In genomic region chr2:167672212-167672685, GRCm38 (mm10) we compare ENCODE assay signal across 9 mouse cellular contexts. TPM values are rescaled to one million over a fixed set of nuclear protein-coding genes. Genes with fewer than 3 reads are reported as not detected.
DNase-seq lines count a peak whose midpoint lies in the region; ATAC-seq and TF ChIP-seq lines count a peak whose summit lies in the region.
"Had no signal": no experiment of that assay in that cellular context is flagged by ENCODE, and none has a peak within 500 bp of the region (broad histone marks: within the 10 kb centered on the region; RNA-seq: fewer than 3 reads in every experiment).

No protein-coding gene starts in this region.

- 0 out of 2 replicates have a peak, but pooled peaks have one; percentile 21 for ATAC-seq in lung, embryonic 16.5 days (ENCODE audit: low read depth)
- peak; percentile 72 for ATAC-seq in embryonic facial prominence, embryonic 12.5 days (ENCODE audit: insufficient number of reproducible peaks, insufficient read depth, low FRiP score, low TSS enrichment)
- no peak for ATAC-seq in kidney, embryonic 15.5 days (replicated peaks; ENCODE audit: low FRiP score)
- ATAC-seq in monocyte, adult 5-6 weeks (replicated peaks; ENCODE audit: insufficient number of reproducible peaks, low FRiP score, low TSS enrichment, poor library complexity, severe bottlenecking), result 0 out of 2 replicates have a peak, but pooled peaks have one; percentile 21
- no peak for ATAC-seq in activated CD4-positive, CD25-positive, alpha-beta regulatory T cell, adult 4 months

- no peak for DNase-seq in lung, postnatal 14 days
- DNase-seq in cerebellum, adult 2 months, result no peak
- no peak for DNase-seq in cerebellum, adult 8-10 months

- no peak overlapping the region for H3K9ac ChIP-seq in lung, embryonic 16.5 days (ENCODE audit: low read length)
- no peak overlapping the region for H3K9ac ChIP-seq in embryonic facial prominence, embryonic 12.5 days
- H3K9ac ChIP-seq in kidney, embryonic 15.5 days, result no peak overlapping the region

- no peaks in the 10 kb centered on the region for H3K36me3 ChIP-seq in lung, embryonic 16.5 days (ENCODE audit: control insufficient read depth, insufficient read depth, low read length)
- H3K36me3 ChIP-seq in embryonic facial prominence, embryonic 12.5 days, result no peaks in the 10 kb centered on the region
- H3K36me3 ChIP-seq in kidney, embryonic 15.5 days, result no peaks in the 10 kb centered on the region

- H3K27me3 ChIP-seq in lung, embryonic 16.5 days (ENCODE audit: control insufficient read depth, insufficient read depth, low read depth, low read length), result no peaks in the 10 kb centered on the region
- no peaks in the 10 kb centered on the region for H3K27me3 ChIP-seq in embryonic facial prominence, embryonic 12.5 days
- H3K27me3 ChIP-seq in kidney, embryonic 15.5 days, result no peaks in the 10 kb centered on the region
- no peaks in the 10 kb centered on the region for H3K27me3 ChIP-seq in cerebellum, adult 2 months (ENCODE audit: control insufficient read depth, insufficient read depth, low read length)

- 17% methylated on average over 13 of the region's 13 CpGs for WGBS in lung, embryonic 16.5 days
- 25% methylated on average over 13 of the region's 13 CpGs for WGBS in embryonic facial prominence, embryonic 12.5 days
- 35% methylated on average over 13 of the region's 13 CpGs for WGBS in kidney, embryonic 15.5 days
- WGBS in cerebellum, adult 2 months, result 24% methylated on average over 13 of the region's 13 CpGs

- no peaks in the 10 kb centered on the region for H3K4me1 ChIP-seq in lung, embryonic 16.5 days (replicated peaks; ENCODE audit: control insufficient read depth, insufficient read depth, low read length)
- 0 out of 2 replicates have a peak, but pooled peaks cover 4% of the 10 kb centered on the region for H3K4me1 ChIP-seq in embryonic facial prominence, embryonic 12.5 days
- peaks cover 4% of the 10 kb centered on the region for H3K4me1 ChIP-seq in kidney, embryonic 15.5 days
- no peaks in the 10 kb centered on the region for H3K4me1 ChIP-seq in cerebellum, adult 2 months (ENCODE audit: control insufficient read depth, insufficient read depth, low read length)

- H3K9me3 ChIP-seq in lung, embryonic 16.5 days (ENCODE audit: control insufficient read depth, low read length), result no peaks in the 10 kb centered on the region
- H3K9me3 ChIP-seq in embryonic facial prominence, embryonic 12.5 days, result no peaks in the 10 kb centered on the region
- H3K9me3 ChIP-seq in kidney, embryonic 15.5 days (replicated peaks), result no peaks in the 10 kb centered on the region

- no peak for TF ChIP-seq POLR2A in cerebellum, adult 2 months (IDR thresholded peaks at IDR 0.05; ENCODE audit: borderline replicate concordance, insufficient read depth, low read length)

- H3K4me3 ChIP-seq in lung, embryonic 16.5 days (ENCODE audit: low read length), result no peak overlapping the region
- no peak overlapping the region for H3K4me3 ChIP-seq in embryonic facial prominence, embryonic 12.5 days
- H3K4me3 ChIP-seq in kidney, embryonic 15.5 days (replicated peaks), result no peak overlapping the region
- no peak overlapping the region for H3K4me3 ChIP-seq in cerebellum, adult 2 months (replicated peaks; ENCODE audit: insufficient read depth, low read depth, low read length)

- no peak overlapping the region for H3K27ac ChIP-seq in lung, embryonic 16.5 days (ENCODE audit: low read length)
- no peak overlapping the region for H3K27ac ChIP-seq in embryonic facial prominence, embryonic 12.5 days
- H3K27ac ChIP-seq in kidney, embryonic 15.5 days, result no peak overlapping the region
- no peak overlapping the region for H3K27ac ChIP-seq in cerebellum, adult 2 months (ENCODE audit: insufficient read depth, low read length)

- H3K4me2 ChIP-seq in lung, embryonic 16.5 days (ENCODE audit: low read depth, low read length), result no peak overlapping the region
- peak overlapping the region; percentile 21; the same call in 1 of the 2 replicates for H3K4me2 ChIP-seq in embryonic facial prominence, embryonic 12.5 days (replicated peaks)
- peak overlapping the region; percentile 28; the same call in 1 of the 2 replicates for H3K4me2 ChIP-seq in kidney, embryonic 15.5 days

- TF ChIP-seq CTCF in cerebellum, adult 2 months (IDR thresholded peaks at IDR 0.05; ENCODE audit: borderline replicate concordance, insufficient read depth, low read depth, low read length), result no peak

RNA-seq across cellular contexts. Expression of gene Gm20431, which starts 11.0 kb away (rescaled TPM):
- polyA plus RNA-seq in lung, embryonic 16.5 days (2015; fragmentation: Nextera tagmentation; extraction: Ambion mirVana), result 5.6 and 8.4 TPM in 2 replicates
- polyA plus RNA-seq in embryonic facial prominence, embryonic 12.5 days (2016; fragmentation: Nextera tagmentation; extraction: Ambion mirVana), result 10.8 and 16.2 TPM in 2 replicates
- polyA plus RNA-seq in kidney, embryonic 15.5 days (2015; fragmentation: Nextera tagmentation; extraction: Ambion mirVana), result 12.1 and 12.8 TPM in 2 replicates
- total RNA-seq in monocyte, adult 5-6 weeks (2017), result not detected in 3 replicates
- 12.2 and 15.1 TPM in 2 replicates for polyA plus RNA-seq in cerebellum, adult 2 months (2012; rRNA removed)
- polyA plus RNA-seq in activated CD4-positive, CD25-positive, alpha-beta regulatory T cell, adult 4 months (2017; shearing (Covaris generic)), result not detected
- polyA plus RNA-seq: cortical plate, adult 2 months had no signal

RNA-seq across cellular contexts. Expression of gene Cebpb, which starts 16.5 kb away (rescaled TPM):
- 2.4 and 4.1 TPM in 2 replicates for polyA plus RNA-seq in lung, embryonic 16.5 days (2015; fragmentation: Nextera tagmentation; extraction: Ambion mirVana)
- polyA plus RNA-seq in embryonic facial prominence, embryonic 12.5 days (2016; fragmentation: Nextera tagmentation; extraction: Ambion mirVana), result 7.1 and 7.8 TPM in 2 replicates
- 5.1 and 5.7 TPM in 2 replicates for polyA plus RNA-seq in kidney, embryonic 15.5 days (2015; fragmentation: Nextera tagmentation; extraction: Ambion mirVana)
- total RNA-seq in monocyte, adult 5-6 weeks (2017), result 255 to 567 TPM (median 357 TPM) in 3 replicates
- polyA plus RNA-seq in cerebellum, adult 2 months (2012; rRNA removed), result 8.2 and 8.7 TPM in 2 replicates
- polyA plus RNA-seq in activated CD4-positive, CD25-positive, alpha-beta regulatory T cell, adult 4 months (2017; shearing (Covaris generic)), result 1 to 10 TPM in 1 of 2 experiments, under 1 TPM in 1; 0.32 to 2.6 TPM

RNA-seq across cellular contexts. Expression of gene Tmem189, which starts 17.4 kb away (rescaled TPM):
- 38.3 and 39.6 TPM in 2 replicates for polyA plus RNA-seq in lung, embryonic 16.5 days (2015; fragmentation: Nextera tagmentation; extraction: Ambion mirVana)
- polyA plus RNA-seq in embryonic facial prominence, embryonic 12.5 days (2016; fragmentation: Nextera tagmentation; extraction: Ambion mirVana), result 45.0 and 46.9 TPM in 2 replicates
- polyA plus RNA-seq in kidney, embryonic 15.5 days (2015; fragmentation: Nextera tagmentation; extraction: Ambion mirVana), result 47.3 and 48.1 TPM in 2 replicates
- 55.2 to 64.6 TPM (median 57.9 TPM) in 3 replicates for total RNA-seq in monocyte, adult 5-6 weeks (2017)
- polyA plus RNA-seq in cerebellum, adult 2 months (2012; rRNA removed), result 105 and 113 TPM in 2 replicates
- 10 to 100 TPM; 12.6 to 13.5 TPM for polyA plus RNA-seq in activated CD4-positive, CD25-positive, alpha-beta regulatory T cell, adult 4 months (2017; shearing (Covaris generic))

RNA-seq across cellular contexts. Expression of gene Ube2v1, which starts 40.4 kb away (rescaled TPM):
- 263 and 285 TPM in 2 replicates for polyA plus RNA-seq in lung, embryonic 16.5 days (2015; fragmentation: Nextera tagmentation; extraction: Ambion mirVana)
- 256 and 272 TPM in 2 replicates for polyA plus RNA-seq in embryonic facial prominence, embryonic 12.5 days (2016; fragmentation: Nextera tagmentation; extraction: Ambion mirVana)
- polyA plus RNA-seq in kidney, embryonic 15.5 days (2015; fragmentation: Nextera tagmentation; extraction: Ambion mirVana), result 284 and 313 TPM in 2 replicates
- 43.7 to 97.6 TPM (median 59.7 TPM) in 3 replicates for total RNA-seq in monocyte, adult 5-6 weeks (2017)
- polyA plus RNA-seq in cerebellum, adult 2 months (2012; rRNA removed), result 195 and 219 TPM in 2 replicates
- 100 to 1,000 TPM; 308 to 398 TPM for polyA plus RNA-seq in activated CD4-positive, CD25-positive, alpha-beta regulatory T cell, adult 4 months (2017; shearing (Covaris generic))

Comparison
In these comparisons a context has a peak if more than half of its experiments do, and no peak if none do; other contexts are left out.
1. ATAC-seq: peak in lung, embryonic 16.5 days (single experiment), embryonic facial prominence, embryonic 12.5 days (single experiment) and monocyte, adult 5-6 weeks (single experiment); none in kidney, embryonic 15.5 days (single experiment) and activated CD4-positive, CD25-positive, alpha-beta regulatory T cell, adult 4 months (single experiment).